Mouse (Mus musculus) embryonic fibroblast, embryonic 13.5 days (primary cell): ENCODE results near the gene Usp50. TPM values are rescaled to one million over a fixed set of nuclear protein-coding genes. Genes with fewer than 3 reads are reported as not detected.

Experiments used
- H3K27ac ChIP-seq: 2 replicates; pipeline ENCODE4 v1.5.1; 2012; ENCODE audit warnings: low read length, control low read depth, inconsistent platforms; ENCODE audit not compliant: insufficient read depth
- H3K4me1 ChIP-seq: 2 replicates; pipeline ENCODE4 v1.6.1; 2011; ENCODE audit warnings: low read length; ENCODE audit not compliant: control insufficient read depth, insufficient read depth
- H3K4me3 ChIP-seq: 2 replicates; pipeline ENCODE4 v1.5.1; 2011; ENCODE audit warnings: mild to moderate bottlenecking, control low read depth, low read length; ENCODE audit not compliant: insufficient read depth
- CTCF ChIP-seq: IDR thresholded peaks from 2 replicates; pipeline ENCODE4 v1.5.1; 2011; ENCODE audit warnings: mild to moderate bottlenecking, control low read depth, low read length, moderate library complexity, borderline replicate concordance; ENCODE audit not compliant: insufficient read depth
- POLR2A ChIP-seq: IDR thresholded peaks from 2 replicates; pipeline ENCODE4 v1.6.1; 2011; ENCODE audit warnings: low read depth, mild to moderate bottlenecking, control low read depth, low read length, moderate library complexity
- polyA plus RNA-seq: library from polyadenylated mRNA; stranded (reverse); fragments of >200 nt; gene quantifications from 2 replicates; pipeline ENCODE4 v1.2.4, GENCODE M21; 2011; ENCODE audit warnings: low read depth; ENCODE audit not compliant: missing spikeins, insufficient read length

Usp50 gene
- polyA plus RNA-seq, 1 experiment: 6.0 TPM

GRCm38 (mm10) chr2:126707438-126707779, 75.9 kb downstream of the Usp50 start:
- Histone ChIP-seq H3K27ac (peak overlapping the region; percentile 27), H3K4me1 (no peaks in the 10 kb centered on the region), H3K4me3 (peak overlapping the region; percentile 76)
- TF ChIP-seq CTCF (no peak), POLR2A (no peak)

GRCm38 (mm10) chr2:126706759-126707437, 76.4 kb downstream of the Usp50 start, which contains the start of gene Usp8:
Gene Usp8 (plus strand): TSS chr2:126707328.
- peak within 1 kb of the TSS; percentile 76 for H3K4me3 ChIP-seq
- peak within 1 kb of the TSS; percentile 27 for H3K27ac ChIP-seq
- TF ChIP-seq POLR2A: peak; percentile 98
- TF ChIP-seq CTCF: no peak
- H3K4me1 ChIP-seq: no peaks in the 10 kb centered on the region

GRCm38 (mm10) chr2:126695285-126695684, 88.0 kb downstream of the Usp50 start:
- H3K4me1 ChIP-seq: no peaks in the 10 kb centered on the region
- H3K4me3 ChIP-seq: no peak overlapping the region
- TF ChIP-seq POLR2A (no peak), CTCF (no peak)
- no peak overlapping the region for H3K27ac ChIP-seq

GRCm38 (mm10) chr2:126691290-126691689, 92.0 kb downstream of the Usp50 start:
- no peak overlapping the region for H3K27ac ChIP-seq
- no peak overlapping the region for H3K4me3 ChIP-seq
- no peaks in the 10 kb centered on the region for H3K4me1 ChIP-seq
- TF ChIP-seq POLR2A (no peak), CTCF (no peak)

GRCm38 (mm10) chr2:126682937-126683336, 100.3 kb downstream of the Usp50 start:
- TF ChIP-seq CTCF: no peak
- peak overlapping the region; percentile 51; the same call in 1 of the 2 replicates for H3K27ac ChIP-seq
- no peak overlapping the region for H3K4me3 ChIP-seq
- H3K4me1 ChIP-seq: no peaks in the 10 kb centered on the region

GRCm38 (mm10) chr2:126682333-126682732, 100.9 kb downstream of the Usp50 start:
- peaks cover 3% of the 10 kb centered on the region for H3K4me1 ChIP-seq
- H3K27ac ChIP-seq: peak overlapping the region; percentile 51; the same call in 1 of the 2 replicates
- TF ChIP-seq POLR2A: no peak
- no peak for TF ChIP-seq CTCF
- no peak overlapping the region for H3K4me3 ChIP-seq

- Histone ChIP-seq H3K4me3 (no peak overlapping the region), H3K27ac (no peak overlapping the region), H3K4me1 (peaks cover 6% of the 10 kb centered on the region)
- no peak for TF ChIP-seq CTCF
- TF ChIP-seq POLR2A: no peak
Measured at GRCm38 (mm10) chr2:126677366-126677765, 105.9 kb downstream of the Usp50 start.

GRCm38 (mm10) chr2:126676122-126676515, 107.2 kb downstream of the Usp50 start, which contains the start of gene Gabpb1:
Gene Gabpb1 (minus strand): TSS chr2:126676337.
- TF ChIP-seq CTCF: no peak
- TF ChIP-seq POLR2A: no peak

GRCm38 (mm10) chr2:126675169-126676121, 107.8 kb downstream of the Usp50 start:
- no peak for TF ChIP-seq CTCF
- peak; percentile 94 for TF ChIP-seq POLR2A
- Histone ChIP-seq H3K4me3 (peak overlapping the region; percentile 84), H3K4me1 (peaks cover 6% of the 10 kb centered on the region), H3K27ac (peak overlapping the region; percentile 84)

More at GRCm38 (mm10) chr2:126676122-126676515, 107.2 kb downstream of the Usp50 start, which contains the start of gene Gabpb1:
- Histone ChIP-seq H3K4me3 (peak within 1 kb of the TSS; percentile 84), H3K27ac (peak within 1 kb of the TSS; percentile 84), H3K4me1 (peaks cover 6% of the 10 kb centered on the region)

- Histone ChIP-seq H3K4me1 (peaks cover 6% of the 10 kb centered on the region), H3K27ac (peak overlapping the region; percentile 84), H3K4me3 (peak overlapping the region; percentile 84)
- peak; percentile 50 for TF ChIP-seq POLR2A
- no peak for TF ChIP-seq CTCF
Measured at GRCm38 (mm10) chr2:126674441-126675168, 108.7 kb downstream of the Usp50 start.
